Mouse (Mus musculus) stomach, embryonic 16.5 days (tissue): ENCODE measurements around the gene Shpk. TPM values are rescaled to one million over a fixed set of nuclear protein-coding genes. Genes with fewer than 3 reads are reported as not detected.

Experiments
- ATAC-seq: fragments of 200-750 bp; cut with Nextera tagmentation; 2 replicates; pipeline ENCODE4 v1.8.0; 2017; ENCODE audit warnings: moderate number of reproducible peaks, moderate TSS enrichment; ENCODE audit not compliant: insufficient read depth, low FRiP score
- H3K27ac ChIP-seq: fragments of 300-500 bp; sonication (generic); 2 replicates; pipeline ENCODE4 v1.5.1; 2014; ENCODE audit warnings: low read length
- H3K27me3 ChIP-seq: fragments of 300-500 bp; sonication (generic); 2 replicates; pipeline ENCODE4 v1.6.1; 2014; ENCODE audit warnings: low read length, control low read depth, mixed read lengths; ENCODE audit not compliant: control insufficient read depth, insufficient read depth
- H3K36me3 ChIP-seq: fragments of 300-500 bp; sonication (generic); 2 replicates; pipeline ENCODE4 v1.6.1; 2014; ENCODE audit warnings: low read length; ENCODE audit not compliant: control insufficient read depth, insufficient read depth
- H3K4me1 ChIP-seq: fragments of 300-500 bp; sonication (generic); 2 replicates; pipeline ENCODE4 v1.6.1; 2014; ENCODE audit warnings: low read length, control low read depth, mixed read lengths; ENCODE audit not compliant: control insufficient read depth, insufficient read depth
- H3K4me2 ChIP-seq: fragments of 300-500 bp; sonication (generic); 2 replicates; pipeline ENCODE4 v1.6.1; 2014; ENCODE audit warnings: low read depth, low read length, mixed read lengths
- H3K4me3 ChIP-seq: fragments of 300-500 bp; sonication (generic); replicated peaks from 2 replicates; pipeline ENCODE4 v1.5.1; 2014; ENCODE audit warnings: mild to moderate bottlenecking, low read length
- H3K9ac ChIP-seq: fragments of 300-500 bp; sonication (generic); 2 replicates; pipeline ENCODE4 v1.6.1; 2014; ENCODE audit warnings: low read length
- H3K9me3 ChIP-seq: fragments of 300-500 bp; sonication (generic); replicated peaks from 2 replicates; pipeline ENCODE4 v1.6.1; 2016; ENCODE audit warnings: low read length, control low read depth; ENCODE audit not compliant: control insufficient read depth
- WGBS: fragments of 180-500 bp; shearing (Covaris S2); extraction: QIAGEN DNeasy Blood & Tissue Kit; methylation state at CpG from one replicate; pipeline ENCODE4 v1.1.7; 2014; 5-methylcytosine and 5-hydroxymethylcytosine counted together
- polyA plus RNA-seq: library from polyadenylated mRNA; unstranded; fragments of >200 nt; fragmentation: Nextera tagmentation; extraction: Ambion mirVana; gene quantifications from 2 replicates; pipeline ENCODE4 v1.2.1, GENCODE M21; 2015

Gene Shpk
- polyA plus RNA-seq, 1 experiment from 2014 or later, result 4.0 TPM

DNA sequence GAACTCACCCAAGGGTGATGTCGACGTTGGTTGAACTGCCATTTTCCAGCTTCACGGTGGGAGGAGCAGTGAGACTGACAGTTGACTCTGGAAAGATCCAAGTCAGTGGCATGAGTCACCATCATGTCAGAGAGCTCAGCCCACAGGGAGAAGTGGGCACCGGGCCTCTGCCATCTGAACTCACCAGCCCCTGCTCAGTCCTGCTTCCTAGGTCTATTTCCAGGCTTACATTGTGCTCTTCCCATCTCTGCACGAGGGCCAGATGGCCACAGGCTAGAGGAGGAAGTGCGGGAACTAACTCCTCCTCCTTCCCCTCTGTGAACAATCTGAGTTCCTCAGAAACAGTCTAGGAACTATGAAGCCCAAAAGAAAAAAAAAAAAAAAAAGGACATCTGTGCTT, 6.2 kb upstream of the Shpk start:
- H3K4me3 ChIP-seq, result no peak overlapping the region
- 0 out of 2 replicates have a peak, but pooled peaks cover 3% of the 10 kb centered on the region for H3K36me3 ChIP-seq
- no peaks in the 10 kb centered on the region for H3K4me1 ChIP-seq
- 68% methylated on average over 6 of the region's 6 CpGs for WGBS
- H3K27me3 ChIP-seq, result no peaks in the 10 kb centered on the region
- no peak overlapping the region for H3K4me2 ChIP-seq
- no peak for ATAC-seq
- H3K27ac ChIP-seq, result no peak overlapping the region
- H3K9ac ChIP-seq, result no peak overlapping the region
- no peaks in the 10 kb centered on the region for H3K9me3 ChIP-seq

DNA sequence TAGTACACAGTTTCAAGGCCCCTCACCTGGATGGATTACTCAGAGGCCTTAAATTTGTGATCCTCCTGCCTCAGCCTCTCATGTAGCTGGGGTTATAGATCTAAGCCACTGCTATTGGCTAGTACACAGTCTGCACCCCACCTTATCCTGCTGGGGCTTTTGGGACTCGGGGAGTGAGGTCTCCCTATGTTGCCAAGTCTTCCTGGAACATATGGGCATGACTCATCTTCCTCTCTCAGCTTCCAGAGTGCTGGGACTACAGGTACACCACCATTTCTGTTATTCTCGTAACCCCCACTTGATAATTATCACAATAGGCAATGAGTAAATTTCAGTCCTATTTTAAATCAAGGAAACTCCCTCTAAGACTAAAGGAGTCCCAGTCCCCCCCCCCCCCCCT, 4.8 kb upstream of the Shpk start:
- H3K9me3 ChIP-seq, result no peaks in the 10 kb centered on the region
- no peaks in the 10 kb centered on the region for H3K27me3 ChIP-seq
- 0 out of 2 replicates have a peak, but pooled peaks cover 3% of the 10 kb centered on the region for H3K36me3 ChIP-seq
- ATAC-seq, result no peak
- no peak overlapping the region for H3K9ac ChIP-seq
- H3K27ac ChIP-seq, result no peak overlapping the region
- no peak overlapping the region for H3K4me3 ChIP-seq
- 72% methylated on average over 2 of the region's 2 CpGs for WGBS
- no peaks in the 10 kb centered on the region for H3K4me1 ChIP-seq
- no peak overlapping the region for H3K4me2 ChIP-seq

DNA sequence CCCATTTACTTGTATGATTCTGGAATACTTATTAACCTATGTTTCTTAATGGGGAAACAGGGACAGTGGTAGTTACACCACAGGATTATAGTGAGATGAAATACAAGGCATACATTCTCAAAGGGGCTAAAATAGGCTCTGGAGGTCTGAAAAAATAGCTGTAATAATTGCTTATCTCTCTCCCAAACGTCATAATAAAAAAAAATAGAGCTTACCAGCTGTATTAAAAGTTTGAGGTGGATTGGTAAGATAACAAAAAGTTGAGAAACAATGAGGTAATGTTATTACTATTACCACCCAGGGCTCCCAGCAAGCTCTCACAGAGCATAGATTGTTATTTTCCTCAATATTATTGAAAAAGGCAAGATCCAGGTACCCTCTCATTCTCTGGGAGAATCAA, 1.1 kb upstream of the Shpk start:
- Histone ChIP-seq H3K4me2 (peak overlapping the region; percentile 91), H3K27me3 (no peaks in the 10 kb centered on the region), H3K4me1 (0 out of 2 replicates have a peak, but pooled peaks cover 3% of the 10 kb centered on the region), H3K36me3 (0 out of 2 replicates have a peak, but pooled peaks cover 3% of the 10 kb centered on the region), H3K9me3 (no peaks in the 10 kb centered on the region), H3K27ac (no peak overlapping the region), H3K4me3 (peak overlapping the region; percentile 70), H3K9ac (peak overlapping the region; percentile 86)
- no peak for ATAC-seq
- 5% methylated on average over 1 of the region's 1 CpGs for WGBS

DNA sequence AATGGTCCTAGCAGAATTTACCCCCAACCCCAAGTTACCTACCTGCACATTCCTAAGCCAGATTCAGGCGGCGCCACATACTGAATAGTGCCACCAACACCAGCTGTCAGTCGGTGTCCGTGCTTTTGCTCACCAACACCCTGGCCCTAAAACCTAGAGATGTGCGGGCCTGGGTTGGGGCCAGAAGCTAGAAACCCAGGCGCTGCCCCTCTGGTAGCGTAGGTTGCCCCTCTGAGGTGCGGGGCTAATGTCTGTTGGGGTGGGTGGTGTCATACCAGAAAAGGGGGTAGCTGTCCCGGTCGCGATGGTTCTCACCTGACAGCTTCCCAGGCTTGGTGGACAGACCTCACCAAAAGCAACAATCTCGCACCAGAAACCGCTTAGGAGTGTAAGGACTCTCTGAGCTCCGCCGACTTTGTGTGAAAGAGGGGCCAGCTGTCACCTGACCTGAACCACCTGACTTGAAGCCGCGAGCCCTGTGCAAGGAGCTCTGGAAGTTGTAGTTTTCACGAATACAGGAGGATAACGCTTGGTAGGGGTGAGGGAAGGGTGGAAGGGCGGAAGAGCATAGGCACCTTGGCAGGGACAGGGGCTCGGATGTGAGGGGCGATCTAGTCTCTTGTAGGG, 544 bp upstream of the Shpk start, which contains the start of gene Ctns:
Gene Ctns (minus strand): TSS at position 440 of the 627 bp plus-strand sequence.
- Histone ChIP-seq H3K27me3 (no peaks in the 10 kb centered on the region), H3K4me2 (peak within 1 kb of the TSS; percentile 91), H3K27ac (peak within 1 kb of the TSS; percentile 6; the same call in 1 of the 2 replicates), H3K36me3 (0 out of 2 replicates have a peak, but pooled peaks cover 3% of the 10 kb centered on the region), H3K4me1 (0 out of 2 replicates have a peak, but pooled peaks cover 3% of the 10 kb centered on the region), H3K9ac (peak within 1 kb of the TSS; percentile 86), H3K9me3 (no peaks in the 10 kb centered on the region), H3K4me3 (peak within 1 kb of the TSS; percentile 70)
- WGBS, result 1% methylated on average over 22 of the region's 22 CpGs
- peak; percentile 95 for ATAC-seq

DNA sequence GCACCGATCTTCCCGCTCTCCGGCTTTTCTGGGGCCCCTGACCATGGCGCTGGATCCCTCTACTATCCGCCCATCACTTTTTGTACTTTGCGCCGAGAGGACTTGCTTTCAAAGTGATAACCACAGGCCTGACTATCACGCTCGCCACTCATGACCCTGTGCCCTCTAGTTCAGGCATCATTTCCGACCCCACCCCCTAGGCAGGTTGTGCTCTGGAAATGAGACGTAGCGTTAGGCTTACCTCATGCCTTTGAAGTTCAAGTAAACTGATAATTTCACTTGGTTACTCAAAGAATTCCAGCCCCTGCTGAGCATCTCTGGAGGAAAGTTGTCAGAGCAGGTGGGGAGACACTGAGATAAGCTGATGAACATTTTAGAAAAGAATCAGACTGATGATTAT, 619 bp downstream of the Shpk start:
- H3K4me3 ChIP-seq, result peak overlapping the region; percentile 70
- no peaks in the 10 kb centered on the region for H3K9me3 ChIP-seq
- 0 out of 2 replicates have a peak, but pooled peaks cover 3% of the 10 kb centered on the region for H3K4me1 ChIP-seq
- peak overlapping the region; percentile 91 for H3K4me2 ChIP-seq
- H3K36me3 ChIP-seq, result 0 out of 2 replicates have a peak, but pooled peaks cover 3% of the 10 kb centered on the region
- H3K27me3 ChIP-seq, result no peaks in the 10 kb centered on the region
- H3K9ac ChIP-seq, result peak overlapping the region; percentile 86
- ATAC-seq, result no peak
- H3K27ac ChIP-seq, result no peak overlapping the region
- WGBS, result 3% methylated on average over 12 of the region's 12 CpGs

DNA sequence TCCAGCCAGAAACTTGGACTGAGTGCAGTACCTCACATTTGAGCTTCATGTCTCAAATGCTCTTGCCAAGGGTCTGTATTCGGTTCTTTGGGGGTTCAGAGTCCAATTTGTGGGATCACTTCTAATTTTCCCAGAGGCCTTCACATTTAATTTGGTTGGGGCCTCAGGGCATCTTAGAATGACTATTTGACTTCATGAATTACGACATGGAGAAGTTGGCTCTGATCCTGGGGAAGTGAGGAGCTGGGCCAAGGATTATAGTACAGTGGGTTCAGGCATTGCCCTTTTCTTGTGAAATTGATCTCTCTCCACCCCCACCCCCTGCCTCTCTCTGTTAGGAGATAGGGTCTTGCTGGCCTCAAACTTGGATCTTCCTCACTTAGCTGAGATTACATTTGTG, 1.8 kb downstream of the Shpk start:
- ATAC-seq, result no peak
- Histone ChIP-seq H3K4me1 (0 out of 2 replicates have a peak, but pooled peaks cover 3% of the 10 kb centered on the region), H3K27me3 (no peaks in the 10 kb centered on the region), H3K36me3 (no peaks in the 10 kb centered on the region), H3K9ac (no peak overlapping the region), H3K9me3 (no peaks in the 10 kb centered on the region), H3K4me2 (no peak overlapping the region), H3K27ac (no peak overlapping the region), H3K4me3 (no peak overlapping the region)
- WGBS, result 69% methylated on average over 2 of the region's 2 CpGs

DNA sequence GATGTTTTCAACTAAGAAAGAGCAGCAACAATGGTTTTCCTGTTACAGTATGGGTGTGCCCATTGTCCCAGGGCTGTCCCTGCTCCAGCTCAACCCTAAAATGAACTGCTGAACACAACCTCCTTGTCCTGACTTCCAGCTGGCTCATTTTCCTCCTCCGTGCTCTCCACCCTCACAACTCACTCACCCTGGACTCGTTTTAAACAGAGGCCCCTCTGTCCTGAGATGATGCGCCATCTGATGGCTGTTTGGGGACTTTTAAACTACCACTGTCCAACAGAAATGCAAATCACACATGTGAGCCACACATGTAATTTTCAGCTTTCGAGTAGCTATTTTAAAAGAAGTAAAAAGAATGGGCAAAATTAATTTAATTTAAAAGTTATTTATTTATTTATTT, 2.3 kb downstream of the Shpk start:
- ATAC-seq, result no peak
- H3K27me3 ChIP-seq, result no peaks in the 10 kb centered on the region
- WGBS, result 33% methylated on average over 4 of the region's 4 CpGs
- no peaks in the 10 kb centered on the region for H3K9me3 ChIP-seq
- no peak overlapping the region for H3K27ac ChIP-seq
- no peaks in the 10 kb centered on the region for H3K36me3 ChIP-seq
- H3K9ac ChIP-seq, result no peak overlapping the region
- H3K4me1 ChIP-seq, result 0 out of 2 replicates have a peak, but pooled peaks cover 3% of the 10 kb centered on the region
- no peak overlapping the region for H3K4me3 ChIP-seq
- no peak overlapping the region for H3K4me2 ChIP-seq

DNA sequence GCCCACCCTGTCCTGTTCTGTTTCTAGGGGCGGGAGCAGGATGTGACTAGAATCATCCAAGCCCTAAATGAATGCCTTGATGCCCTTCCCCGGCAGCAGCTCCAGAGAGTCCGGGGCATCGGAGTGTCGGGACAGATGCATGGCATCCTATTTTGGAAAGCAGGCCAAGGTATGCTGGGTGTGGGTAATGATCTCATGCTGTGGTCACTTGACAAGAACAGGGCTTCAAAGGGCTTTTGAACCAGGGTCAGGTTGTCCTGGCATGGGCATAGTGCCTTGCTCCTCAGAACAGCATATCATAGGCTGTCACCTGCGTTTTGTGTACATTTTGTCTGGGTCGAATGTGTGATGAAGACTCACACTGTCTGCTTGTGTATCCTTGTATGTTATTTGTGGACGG, 4.6 kb downstream of the Shpk start:
- Histone ChIP-seq H3K4me3 (no peak overlapping the region), H3K27me3 (no peaks in the 10 kb centered on the region), H3K4me2 (no peak overlapping the region), H3K9ac (no peak overlapping the region), H3K4me1 (0 out of 2 replicates have a peak, but pooled peaks cover 3% of the 10 kb centered on the region), H3K36me3 (no peaks in the 10 kb centered on the region), H3K27ac (no peak overlapping the region), H3K9me3 (no peaks in the 10 kb centered on the region)
- WGBS, result 88% methylated on average over 8 of the region's 8 CpGs
- ATAC-seq, result no peak

DNA sequence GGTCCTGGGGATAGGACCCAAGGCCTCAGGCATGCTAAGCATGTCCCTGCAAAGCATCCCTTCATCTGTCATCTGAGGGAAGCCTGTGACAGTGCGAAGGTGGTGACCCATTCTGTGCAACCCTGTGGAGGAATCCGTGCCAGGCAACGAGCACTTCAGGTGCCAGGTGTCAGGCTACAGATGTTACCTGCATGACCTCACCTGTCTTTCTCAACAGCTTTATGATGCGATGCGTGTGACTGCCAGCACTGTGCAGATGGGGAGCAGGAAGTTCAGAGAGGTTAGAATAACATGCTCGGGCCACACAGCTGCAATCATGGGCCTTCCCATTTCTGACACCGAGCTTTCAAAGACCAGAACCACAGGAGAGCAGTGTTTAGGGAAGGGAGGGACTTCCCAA, 5.9 kb downstream of the Shpk start:
- Histone ChIP-seq H3K4me2 (no peak overlapping the region), H3K9me3 (no peaks in the 10 kb centered on the region), H3K4me3 (no peak overlapping the region), H3K27me3 (no peaks in the 10 kb centered on the region), H3K9ac (no peak overlapping the region), H3K4me1 (no peaks in the 10 kb centered on the region), H3K27ac (no peak overlapping the region), H3K36me3 (no peaks in the 10 kb centered on the region)
- ATAC-seq, result no peak
- 69% methylated on average over 7 of the region's 7 CpGs for WGBS
